Mouse (Mus musculus) monocyte, adult 2 months (primary cell): Measurements from ENCODE around the gene Gm5800.
"Not testable (repeated sequence)": the region's sequence is repeated elsewhere in the genome, so short reads cannot be mapped to it uniquely, and the experiment has no call there.

ENCODE experiments used
- DNase-seq, 2 experiments: peaks; one replicate each; pipeline ENCODE4 v3.0.0; 2022; ENCODE audit warnings: low spot score in 2 of 2, low read depth in 1 of 2

The Gm5800 gene

GRCm38 (mm10) chr14:51717083-51717482, at the start of gene Gm5800:
Gene Gm5800, minus strand, starts transcription at chr14:51717183.
- DNase-seq: no peak

DNA sequence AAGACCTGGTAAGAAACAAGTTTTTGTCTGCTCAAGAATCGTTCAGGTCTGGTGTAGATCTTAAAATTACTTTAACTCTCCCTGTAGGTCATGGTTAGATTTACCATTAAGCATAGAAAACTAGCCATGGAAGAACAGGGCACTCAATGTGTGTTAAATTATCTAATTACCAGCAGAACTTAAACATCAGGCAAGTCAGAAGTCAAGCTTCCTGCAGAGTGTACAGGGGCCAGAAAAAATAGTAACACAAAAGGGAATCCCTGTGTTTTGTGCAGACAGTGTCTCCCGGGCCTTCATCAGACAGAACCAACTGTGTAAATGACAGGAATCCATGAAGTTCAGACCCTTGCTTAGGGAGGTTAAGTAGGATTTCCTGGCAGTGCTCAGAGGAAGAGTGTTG, 39.0 kb upstream of the Gm5800 start:
- no peak for DNase-seq

- no peak for DNase-seq
Measured at GRCm38 (mm10) chr14:51740347-51741170, 23.6 kb upstream of the Gm5800 start.

- DNase-seq: no peak
Measured at GRCm38 (mm10) chr14:51739150-51739993, 22.4 kb upstream of the Gm5800 start.

DNA sequence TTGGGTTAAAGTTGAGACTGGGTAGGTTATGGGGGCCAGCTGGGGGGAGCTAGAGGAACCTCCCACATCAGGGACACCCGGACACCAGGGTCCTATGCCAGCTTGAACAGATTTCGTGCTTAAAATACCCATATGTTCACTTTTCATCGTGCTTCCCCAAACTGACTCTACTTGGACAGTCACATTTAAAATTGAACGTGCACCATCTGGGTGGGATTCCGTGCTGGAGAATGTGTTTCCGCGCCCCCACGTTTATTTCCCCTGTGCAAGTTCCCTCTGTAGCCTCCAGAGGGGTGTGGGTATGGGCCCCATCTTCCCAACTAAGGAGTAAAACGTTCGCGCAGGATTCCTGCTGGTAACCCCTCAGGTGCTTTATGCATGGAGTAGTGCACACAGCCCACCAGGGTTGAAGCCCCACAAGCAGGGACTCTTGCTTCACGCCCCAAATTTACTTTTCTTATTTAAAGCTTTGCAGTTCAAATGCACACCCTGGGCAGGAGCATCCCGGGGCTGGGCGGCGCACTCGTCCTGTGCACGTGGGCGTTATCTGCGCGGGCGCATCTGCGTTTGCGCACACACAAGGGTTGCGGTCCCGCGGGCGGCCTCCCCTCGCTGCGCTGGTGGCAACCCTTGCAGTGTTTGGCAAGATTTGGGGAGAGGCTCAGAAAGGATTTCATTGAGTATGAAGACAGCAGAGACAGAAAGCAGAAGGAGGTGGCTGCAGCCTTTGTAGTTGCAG, 21.6 kb upstream of the Gm5800 start:
- no peak for DNase-seq

DNA sequence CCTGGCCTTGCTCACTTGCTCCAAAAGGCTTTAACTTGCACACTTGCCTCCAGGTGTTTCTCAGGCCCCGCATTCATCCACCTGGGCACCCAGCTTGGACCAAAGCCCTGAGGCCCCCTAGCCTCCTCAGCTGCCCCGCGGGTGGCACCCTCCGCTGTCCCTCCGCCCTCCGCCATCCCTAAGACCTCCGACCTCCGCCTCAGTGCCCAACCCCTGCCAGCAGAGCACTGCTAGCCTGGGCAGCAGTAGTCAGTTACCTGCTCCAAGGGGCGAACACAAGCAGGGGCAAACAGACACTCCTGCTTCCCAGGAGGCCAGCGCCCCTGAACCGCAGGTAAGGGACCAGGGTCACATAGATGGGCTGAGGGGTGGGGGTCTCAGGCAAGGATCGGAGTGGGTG, 21.0 kb upstream of the Gm5800 start:
- no peak for DNase-seq

- not testable (repeated sequence) for DNase-seq
Measured at GRCm38 (mm10) chr14:51695368-51695767, 21.6 kb downstream of the Gm5800 start, which contains the start of gene Gm17079. Gene Gm17079, minus strand, starts transcription at chr14:51695468.

- no peak for DNase-seq
Measured at GRCm38 (mm10) chr14:51677269-51677668, 39.7 kb downstream of the Gm5800 start.
